Mouse (Mus musculus): ENCODE results near the gene Mettl23. TPM values are rescaled to one million over a fixed set of nuclear protein-coding genes. Genes with fewer than 3 reads are reported as not detected.
A peak's percentile ranks its signal among the peaks of the same experiment; 100 is the strongest.

Mettl23 gene
- polyA plus RNA-seq, 1 experiment from 2014 or later = 80.4 TPM

- no peak overlapping the region for H3K27ac ChIP-seq (replicated peaks; ENCODE audit: low read depth, low read length)
- no peak for ATAC-seq (ENCODE audit: low FRiP score, low TSS enrichment)
- WGBS = 76% methylated on average over 11 of the region's 11 CpGs
These were observed 34.2 kb upstream of the Mettl23 start for GRCm38 (mm10) chr11:116808811-116809395.

GRCm38 (mm10) chr11:116809520-116809919 lies 33.6 kb upstream of the Mettl23 start:
- WGBS = 85% methylated on average over 8 of the region's 8 CpGs
- Histone ChIP-seq H3K36me3 (ENCODE audit: control insufficient read depth, insufficient read depth, low read length) (no peaks in the 10 kb centered on the region), H3K27me3 (ENCODE audit: control insufficient read depth, insufficient read depth, low read length) (no peaks in the 10 kb centered on the region), H3K9me3 (ENCODE audit: control insufficient read depth, low read length) (no peaks in the 10 kb centered on the region), H3K4me1 (ENCODE audit: control insufficient read depth, insufficient read depth, low read length) (peaks cover 44% of the 10 kb centered on the region), H3K4me2 (ENCODE audit: low read length) (no peak overlapping the region), H3K9ac (replicated peaks; ENCODE audit: low read length) (no peak overlapping the region), H3K27ac (replicated peaks; ENCODE audit: low read depth, low read length) (peak overlapping the region; percentile 99), H3K4me3 (replicated peaks; ENCODE audit: low read depth, low read length) (no peak overlapping the region)
- no peak for ATAC-seq (ENCODE audit: low FRiP score, low TSS enrichment)
- no peak for DNase-seq

More at GRCm38 (mm10) chr11:116808811-116809395, 34.2 kb upstream of the Mettl23 start:
- no peaks in the 10 kb centered on the region for H3K36me3 ChIP-seq (ENCODE audit: control insufficient read depth, insufficient read depth, low read length)
- no peak overlapping the region for H3K4me2 ChIP-seq (ENCODE audit: low read length)
- DNase-seq = no peak
- peaks cover 37% of the 10 kb centered on the region for H3K4me1 ChIP-seq (ENCODE audit: control insufficient read depth, insufficient read depth, low read length)
- H3K9ac ChIP-seq (replicated peaks; ENCODE audit: low read length) = no peak overlapping the region
- no peaks in the 10 kb centered on the region for H3K27me3 ChIP-seq (ENCODE audit: control insufficient read depth, insufficient read depth, low read length)
- H3K4me3 ChIP-seq (replicated peaks; ENCODE audit: low read depth, low read length) = no peak overlapping the region
- no peaks in the 10 kb centered on the region for H3K9me3 ChIP-seq (ENCODE audit: control insufficient read depth, low read length)

- Histone ChIP-seq H3K4me3 (replicated peaks; ENCODE audit: low read depth, low read length) (peak overlapping the region; percentile 30), H3K27ac (replicated peaks; ENCODE audit: low read depth, low read length) (peak overlapping the region; percentile 99), H3K36me3 (ENCODE audit: control insufficient read depth, insufficient read depth, low read length) (no peaks in the 10 kb centered on the region), H3K9ac (replicated peaks; ENCODE audit: low read length) (peak overlapping the region; percentile 63), H3K27me3 (ENCODE audit: control insufficient read depth, insufficient read depth, low read length) (no peaks in the 10 kb centered on the region), H3K4me1 (ENCODE audit: control insufficient read depth, insufficient read depth, low read length) (peaks cover 53% of the 10 kb centered on the region), H3K4me2 (ENCODE audit: low read length) (peak overlapping the region; percentile 72), H3K9me3 (ENCODE audit: control insufficient read depth, low read length) (no peaks in the 10 kb centered on the region)
- no peak for ATAC-seq (ENCODE audit: low FRiP score, low TSS enrichment)
- DNase-seq = peak; percentile 82
- WGBS = 18% methylated on average over 11 of the region's 11 CpGs
These were observed 32.5 kb upstream of the Mettl23 start for GRCm38 (mm10) chr11:116810528-116810927.

GRCm38 (mm10) chr11:116810983-116811901 lies 31.8 kb upstream of the Mettl23 start:
- WGBS = 2% methylated on average over 31 of the region's 32 CpGs
- peak; percentile 95 for DNase-seq
- H3K9ac ChIP-seq (replicated peaks; ENCODE audit: low read length) = peak overlapping the region; percentile 63
- H3K9me3 ChIP-seq (ENCODE audit: control insufficient read depth, low read length) = no peaks in the 10 kb centered on the region
- no peaks in the 10 kb centered on the region for H3K27me3 ChIP-seq (ENCODE audit: control insufficient read depth, insufficient read depth, low read length)
- peaks cover 57% of the 10 kb centered on the region for H3K4me1 ChIP-seq (ENCODE audit: control insufficient read depth, insufficient read depth, low read length)
- peak overlapping the region; percentile 72 for H3K4me2 ChIP-seq (ENCODE audit: low read length)
- no peaks in the 10 kb centered on the region for H3K36me3 ChIP-seq (ENCODE audit: control insufficient read depth, insufficient read depth, low read length)
- H3K27ac ChIP-seq (replicated peaks; ENCODE audit: low read depth, low read length) = peak overlapping the region; percentile 99
- H3K4me3 ChIP-seq (replicated peaks; ENCODE audit: low read depth, low read length) = peak overlapping the region; percentile 30
- peak; percentile 91 for ATAC-seq (ENCODE audit: low FRiP score, low TSS enrichment)

GRCm38 (mm10) chr11:116812793-116813529 lies 30.1 kb upstream of the Mettl23 start:
- Histone ChIP-seq H3K27me3 (ENCODE audit: control insufficient read depth, insufficient read depth, low read length) (no peaks in the 10 kb centered on the region), H3K27ac (replicated peaks; ENCODE audit: low read depth, low read length) (peak overlapping the region; percentile 99), H3K36me3 (ENCODE audit: control insufficient read depth, insufficient read depth, low read length) (no peaks in the 10 kb centered on the region), H3K9me3 (ENCODE audit: control insufficient read depth, low read length) (no peaks in the 10 kb centered on the region), H3K4me2 (ENCODE audit: low read length) (peak overlapping the region; percentile 38), H3K4me1 (ENCODE audit: control insufficient read depth, insufficient read depth, low read length) (peaks cover 57% of the 10 kb centered on the region), H3K9ac (replicated peaks; ENCODE audit: low read length) (peak overlapping the region; percentile 36), H3K4me3 (replicated peaks; ENCODE audit: low read depth, low read length) (no peak overlapping the region)
- WGBS = 19% methylated on average over 21 of the region's 21 CpGs
- DNase-seq = peak; percentile 92
- peak; percentile 53 for ATAC-seq (ENCODE audit: low FRiP score, low TSS enrichment)

GRCm38 (mm10) chr11:116813610-116814009 lies 29.5 kb upstream of the Mettl23 start:
- ATAC-seq (ENCODE audit: low FRiP score, low TSS enrichment) (no peak), DNase-seq (no peak)
- Histone ChIP-seq H3K27me3 (ENCODE audit: control insufficient read depth, insufficient read depth, low read length) (no peaks in the 10 kb centered on the region), H3K9me3 (ENCODE audit: control insufficient read depth, low read length) (no peaks in the 10 kb centered on the region), H3K27ac (replicated peaks; ENCODE audit: low read depth, low read length) (peak overlapping the region; percentile 99), H3K9ac (replicated peaks; ENCODE audit: low read length) (peak overlapping the region; percentile 32; the same call in 1 of the 2 replicates), H3K4me1 (ENCODE audit: control insufficient read depth, insufficient read depth, low read length) (peaks cover 57% of the 10 kb centered on the region), H3K36me3 (ENCODE audit: control insufficient read depth, insufficient read depth, low read length) (no peaks in the 10 kb centered on the region), H3K4me2 (ENCODE audit: low read length) (peak overlapping the region; percentile 33), H3K4me3 (replicated peaks; ENCODE audit: low read depth, low read length) (no peak overlapping the region)
- 59% methylated on average over 13 of the region's 13 CpGs for WGBS

GRCm38 (mm10) chr11:116814076-116814883 lies 28.8 kb upstream of the Mettl23 start:
- ATAC-seq (ENCODE audit: low FRiP score, low TSS enrichment) (no peak), DNase-seq (peak; percentile 80)
- Histone ChIP-seq H3K4me2 (ENCODE audit: low read length) (peak overlapping the region; percentile 33), H3K36me3 (ENCODE audit: control insufficient read depth, insufficient read depth, low read length) (no peaks in the 10 kb centered on the region), H3K9me3 (ENCODE audit: control insufficient read depth, low read length) (no peaks in the 10 kb centered on the region), H3K27ac (replicated peaks; ENCODE audit: low read depth, low read length) (peak overlapping the region; percentile 99), H3K4me1 (ENCODE audit: control insufficient read depth, insufficient read depth, low read length) (peaks cover 57% of the 10 kb centered on the region), H3K27me3 (ENCODE audit: control insufficient read depth, insufficient read depth, low read length) (no peaks in the 10 kb centered on the region), H3K9ac (replicated peaks; ENCODE audit: low read length) (peak overlapping the region; percentile 32; the same call in 1 of the 2 replicates), H3K4me3 (replicated peaks; ENCODE audit: low read depth, low read length) (no peak overlapping the region)
- WGBS = 1% methylated on average over 20 of the region's 20 CpGs

Measured in midbrain, embryonic 14.5 days (tissue).